24 mouse cellular contexts compared by ENCODE assay signal in the genomic region with DNA sequence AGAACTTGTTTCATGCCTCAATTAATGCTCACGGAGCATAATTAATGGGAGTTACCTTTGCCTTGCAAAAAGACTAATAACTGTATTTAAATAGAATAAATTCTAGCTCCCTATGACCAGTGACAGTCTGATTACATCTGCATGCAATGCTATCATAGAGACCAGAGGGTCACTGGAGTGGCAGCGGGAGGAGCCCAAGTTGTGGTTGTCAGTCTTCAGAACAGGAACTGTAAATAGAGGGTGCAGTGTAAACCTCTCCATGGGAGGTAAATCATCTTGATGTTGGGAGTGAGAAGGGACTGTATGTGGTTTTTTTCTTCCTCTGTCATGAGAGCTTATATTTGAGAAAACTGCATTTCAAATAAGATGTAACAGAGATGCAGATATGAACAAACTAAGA.
DNase-seq lines count a peak whose midpoint lies in the region; ATAC-seq and TF ChIP-seq lines count a peak whose summit lies in the region.
"Had no signal": no experiment of that assay in that cellular context is flagged by ENCODE, and none has a peak within 500 bp of the region (broad histone marks: within the 10 kb centered on the region; RNA-seq: fewer than 3 reads in every experiment).

No protein-coding gene starts in this region.

- no peak for DNase-seq in G1E (ENCODE audit: low spot score)
- DNase-seq in frontal cortex, adult 2 months (ENCODE audit: extremely low spot score in 1 of 2, low spot score in 1 of 2) = no peak
- no peak for DNase-seq in adrenal gland, postnatal 4 days (ENCODE audit: low spot score in 2 of 2)
- no peak for DNase-seq in cerebellum, postnatal 25 days
- DNase-seq: adrenal gland, postnatal 10 days; adrenal gland, postnatal 36 days; cerebellum, adult 11 months; cerebellum, adult 2 months; cerebellum, adult 9-11 months; cerebellum, postnatal 36 days; forebrain, postnatal 0 days; gastrocnemius, postnatal 25 days; heart, adult 2 months; heart, postnatal 14 days; heart, postnatal 4 days had no signal

- peaks cover 77% of the 10 kb centered on the region for H3K4me1 ChIP-seq in G1E (ENCODE audit: insufficient read depth, low read depth, low read length)
- H3K4me1 ChIP-seq: forebrain, embryonic 10.5 days; heart, embryonic 10.5 days; heart, embryonic 13.5 days; hindbrain, embryonic 12.5 days; hindbrain, embryonic 15.5 days had no signal

- H3K9me3 ChIP-seq in G1E (replicated peaks) = no peaks in the 10 kb centered on the region
- H3K9me3 ChIP-seq: forebrain, embryonic 10.5 days; heart, embryonic 10.5 days; heart, embryonic 13.5 days; hindbrain, embryonic 12.5 days; hindbrain, embryonic 15.5 days had no signal

- no peak overlapping the region; the same call in 1 of the 2 replicates for H3K4me3 ChIP-seq in G1E (ENCODE audit: low read depth, low read length)
- H3K4me3 ChIP-seq: forebrain, embryonic 10.5 days; heart, adult 2 months; heart, embryonic 10.5 days; heart, embryonic 13.5 days; hindbrain, embryonic 12.5 days; hindbrain, embryonic 15.5 days had no signal

- H3K27me3 ChIP-seq in G1E (ENCODE audit: insufficient read depth, low read length) = no peaks in the 10 kb centered on the region
- H3K27me3 ChIP-seq: heart, embryonic 13.5 days; hindbrain, embryonic 12.5 days; hindbrain, embryonic 15.5 days had no signal

- TF ChIP-seq CTCF in G1E (IDR thresholded peaks at IDR 0.05; ENCODE audit: low read depth, low read length) = no peak

- no peaks in the 10 kb centered on the region for H3K36me3 ChIP-seq in G1E (replicated peaks)
- H3K36me3 ChIP-seq: forebrain, embryonic 10.5 days; heart, embryonic 10.5 days; heart, embryonic 13.5 days; hindbrain, embryonic 12.5 days; hindbrain, embryonic 15.5 days had no signal

- peak; percentile 77 for ATAC-seq in G1E (ENCODE audit: extremely low read depth, insufficient number of reproducible peaks, low FRiP score, poor library complexity, severe bottlenecking)
- peak; percentile 55 for ATAC-seq in granulocyte monocyte progenitor cell, adult 5-6 weeks (replicated peaks; ENCODE audit: poor library complexity, severe bottlenecking)
- peak; percentile 40 for ATAC-seq in megakaryocyte progenitor cell, adult 5-6 weeks (replicated peaks; ENCODE audit: poor library complexity)
- ATAC-seq: forebrain, embryonic 14.5 days; Patski had no signal
